Mouse (Mus musculus): Measurements from ENCODE around the gene 4921504E06Rik.

The 4921504E06Rik gene

GRCm38 (mm10) chr2:19416066-19416465 is 137.6 kb downstream of the 4921504E06Rik start:
- no peak for DNase-seq

- peak in 1 of 2 experiments; percentile 24 for DNase-seq
These were observed 138.6 kb downstream of the 4921504E06Rik start for GRCm38 (mm10) chr2:19415063-19415521.

- DNase-seq: peak; percentile 84 to 85
These were observed 139.3 kb downstream of the 4921504E06Rik start for GRCm38 (mm10) chr2:19414222-19414965.
